Mouse (Mus musculus): Measurements from ENCODE around the gene Krtap20-2. TPM values are rescaled to one million over a fixed set of nuclear protein-coding genes. Genes with fewer than 3 reads are reported as not detected.
"Not testable (repeated sequence)": the region's sequence is repeated elsewhere in the genome, so short reads cannot be mapped to it uniquely, and the experiment has no call there.

Krtap20-2 gene
- polyA plus RNA-seq (2016; fragmentation: Nextera tagmentation; extraction: Ambion mirVana): not detected in 2 replicates

DNA sequence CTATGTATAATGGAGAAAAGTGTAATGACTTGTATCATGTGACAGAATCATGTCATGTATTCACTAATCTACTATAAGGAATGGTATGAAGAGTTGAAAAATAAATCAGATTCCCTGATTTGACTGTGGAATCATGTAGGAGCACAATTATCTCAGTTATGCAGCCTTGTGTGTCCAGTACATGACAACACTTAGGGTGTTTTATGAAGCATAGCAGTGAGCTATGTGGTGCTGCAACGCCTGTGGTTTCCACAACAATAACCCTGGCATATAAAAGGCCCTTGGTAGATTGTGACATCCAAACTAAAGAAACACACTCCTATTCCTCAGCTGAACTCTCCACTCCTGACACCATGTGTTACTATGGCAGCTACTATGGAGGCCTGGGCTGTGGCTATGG is at the start of gene Krtap20-2:
Gene Krtap20-2, plus strand, starts transcription at position 301 of the 400 bp plus-strand sequence.
- Histone ChIP-seq H3K27ac (replicated peaks) (no peak within 1 kb of the TSS), H3K36me3 (no peaks in the 10 kb centered on the region), H3K9ac (replicated peaks) (no peak within 1 kb of the TSS), H3K27me3 (no peaks in the 10 kb centered on the region), H3K9me3 (no peaks in the 10 kb centered on the region), H3K4me1 (no peaks in the 10 kb centered on the region), H3K4me2 (replicated peaks) (no peak within 1 kb of the TSS), H3K4me3 (no peak within 1 kb of the TSS)
- ATAC-seq (ENCODE audit: low FRiP score, low read depth): no peak
- 81% methylated on average over 1 of the region's 1 CpGs for WGBS

DNA sequence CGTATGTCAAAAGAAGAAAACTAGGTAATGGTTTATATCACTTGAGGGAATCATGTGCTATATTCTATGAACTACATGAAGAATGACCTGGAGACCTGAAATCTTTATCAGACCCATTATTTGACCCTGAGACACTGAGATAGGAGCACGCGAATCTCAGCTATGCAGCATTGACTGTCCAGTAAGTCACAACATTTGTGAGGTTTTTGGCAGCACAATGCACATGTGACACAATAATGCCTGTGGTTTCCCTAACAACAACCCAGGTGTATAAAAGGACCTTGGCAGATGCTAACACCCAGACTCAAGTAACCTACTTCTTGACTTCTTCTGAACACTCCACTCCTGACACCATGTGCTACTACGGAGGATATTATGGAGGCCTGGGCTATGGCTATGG is 48.0 kb upstream of the Krtap20-2 start, which contains the start of gene Gm9789:
Gene Gm9789, plus strand, starts transcription at position 301 of the 400 bp plus-strand sequence.
- H3K9ac ChIP-seq (replicated peaks): no peak within 1 kb of the TSS
- WGBS: 85% methylated on average over 4 of the region's 4 CpGs
- no peaks in the 10 kb centered on the region for H3K9me3 ChIP-seq
- no peak for ATAC-seq (ENCODE audit: low FRiP score, low read depth)
- no peaks in the 10 kb centered on the region for H3K27me3 ChIP-seq
- H3K36me3 ChIP-seq: no peaks in the 10 kb centered on the region
- H3K4me1 ChIP-seq: no peaks in the 10 kb centered on the region
- H3K4me3 ChIP-seq: no peak within 1 kb of the TSS
- no peak within 1 kb of the TSS for H3K4me2 ChIP-seq (replicated peaks)
- no peak within 1 kb of the TSS for H3K27ac ChIP-seq (replicated peaks)

DNA sequence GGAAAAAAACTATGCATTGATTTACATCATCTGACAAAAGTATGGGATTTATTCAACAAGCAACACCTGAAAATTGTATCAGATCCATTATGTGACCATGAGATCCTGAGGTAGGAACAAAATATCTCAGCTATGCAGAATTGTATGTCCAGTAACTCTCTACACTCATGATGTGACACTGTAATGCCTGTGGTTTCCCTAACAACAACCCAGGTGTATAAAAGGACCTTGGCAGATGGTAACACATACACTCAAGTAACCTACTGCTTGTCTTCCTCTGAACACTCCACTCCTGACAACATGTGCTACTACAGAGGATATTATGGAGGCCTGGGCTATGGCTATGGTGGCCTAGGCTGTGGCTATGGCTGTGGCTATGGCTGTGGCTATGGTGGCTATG is 36.5 kb upstream of the Krtap20-2 start, which contains the start of gene Gm7735:
Gene Gm7735, plus strand, starts transcription at position 301 of the 400 bp plus-strand sequence.
- ATAC-seq (ENCODE audit: low FRiP score, low read depth); H3K36me3 ChIP-seq; H3K4me1 ChIP-seq; H3K4me2 ChIP-seq (replicated peaks); H3K9me3 ChIP-seq; H3K27ac ChIP-seq (replicated peaks); H3K27me3 ChIP-seq; H3K9ac ChIP-seq (replicated peaks); H3K4me3 ChIP-seq: not testable (repeated sequence)

DNA sequence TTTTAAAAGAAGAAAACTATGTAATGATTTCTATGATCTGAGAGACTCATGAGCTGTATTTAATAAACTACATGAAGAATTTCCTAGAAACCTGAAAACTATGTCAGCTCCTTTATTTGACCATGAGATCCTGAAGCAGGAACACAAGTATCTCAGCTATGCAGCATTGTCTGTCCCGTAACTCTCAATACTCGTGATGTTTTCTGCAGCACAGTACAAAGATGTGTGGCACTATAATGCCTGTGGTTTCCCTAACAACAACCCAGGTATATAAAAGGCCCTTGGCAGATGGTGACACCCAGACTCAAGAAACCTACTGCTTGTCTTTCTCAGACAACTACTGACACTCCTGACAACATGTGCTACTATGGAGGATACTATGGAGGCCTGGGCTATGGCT is 31.2 kb upstream of the Krtap20-2 start, which contains the start of gene 1110057P08Rik:
Gene 1110057P08Rik, plus strand, starts transcription at position 301 of the 400 bp plus-strand sequence.
- ATAC-seq (ENCODE audit: low FRiP score, low read depth): no peak
- H3K4me3 ChIP-seq: no peak within 1 kb of the TSS
- no peaks in the 10 kb centered on the region for H3K27me3 ChIP-seq
- no peaks in the 10 kb centered on the region for H3K4me1 ChIP-seq
- no peaks in the 10 kb centered on the region for H3K36me3 ChIP-seq
- no peak within 1 kb of the TSS for H3K4me2 ChIP-seq (replicated peaks)
- no peaks in the 10 kb centered on the region for H3K9me3 ChIP-seq
- H3K27ac ChIP-seq (replicated peaks): no peak within 1 kb of the TSS
- H3K9ac ChIP-seq (replicated peaks): no peak within 1 kb of the TSS
- WGBS: 84% methylated on average over 2 of the region's 2 CpGs

GRCm38 (mm10) chr16:89188621-89189020 is 17.0 kb upstream of the Krtap20-2 start:
- no peak overlapping the region for H3K4me3 ChIP-seq
- 86% methylated on average over 4 of the region's 4 CpGs for WGBS
- H3K9me3 ChIP-seq: no peaks in the 10 kb centered on the region
- H3K4me1 ChIP-seq: no peaks in the 10 kb centered on the region
- H3K27ac ChIP-seq (replicated peaks): no peak overlapping the region
- no peaks in the 10 kb centered on the region for H3K36me3 ChIP-seq
- no peak overlapping the region for H3K4me2 ChIP-seq (replicated peaks)
- no peak overlapping the region for H3K9ac ChIP-seq (replicated peaks)
- no peaks in the 10 kb centered on the region for H3K27me3 ChIP-seq
- no peak for ATAC-seq (ENCODE audit: low FRiP score, low read depth)

Other genes starting within 250 kb of the Krtap20-2 start
- gene Krtap16-3, start 243.0 kb upstream of the Krtap20-2 start, polyA plus RNA-seq (2016; fragmentation: Nextera tagmentation; extraction: Ambion mirVana): not detected in 2 replicates
- gene Krtap22-2, start 195.1 kb upstream of the Krtap20-2 start, polyA plus RNA-seq (2016; fragmentation: Nextera tagmentation; extraction: Ambion mirVana): not detected in 2 replicates
- not detected in 2 replicates for gene Gm10229, start 190.6 kb upstream of the Krtap20-2 start, polyA plus RNA-seq (2016; fragmentation: Nextera tagmentation; extraction: Ambion mirVana)
- not detected in 2 replicates for gene Krtap6-1, start 174.2 kb upstream of the Krtap20-2 start, polyA plus RNA-seq (2016; fragmentation: Nextera tagmentation; extraction: Ambion mirVana)
- not detected in 2 replicates for gene Gm10228, start 164.4 kb upstream of the Krtap20-2 start, polyA plus RNA-seq (2016; fragmentation: Nextera tagmentation; extraction: Ambion mirVana)
- not detected in 2 replicates for gene Krtap6-5, start 158.0 kb upstream of the Krtap20-2 start, polyA plus RNA-seq (2016; fragmentation: Nextera tagmentation; extraction: Ambion mirVana)
- not detected in 2 replicates for gene 1110025L11Rik, start 141.9 kb upstream of the Krtap20-2 start, polyA plus RNA-seq (2016; fragmentation: Nextera tagmentation; extraction: Ambion mirVana)
- gene Krtap6-3, start 121.8 kb upstream of the Krtap20-2 start, polyA plus RNA-seq (2016; fragmentation: Nextera tagmentation; extraction: Ambion mirVana): not detected in 2 replicates
- gene Gm6358, start 65.0 kb upstream of the Krtap20-2 start, polyA plus RNA-seq (2016; fragmentation: Nextera tagmentation; extraction: Ambion mirVana): not detected in 2 replicates
- not detected in 2 replicates for gene Gm10061, start 54.8 kb upstream of the Krtap20-2 start, polyA plus RNA-seq (2016; fragmentation: Nextera tagmentation; extraction: Ambion mirVana)
- gene Gm9789, start 47.9 kb upstream of the Krtap20-2 start, polyA plus RNA-seq (2016; fragmentation: Nextera tagmentation; extraction: Ambion mirVana): not detected in 2 replicates
- not detected in 2 replicates for gene Gm7735, start 36.4 kb upstream of the Krtap20-2 start, polyA plus RNA-seq (2016; fragmentation: Nextera tagmentation; extraction: Ambion mirVana)
- gene 1110057P08Rik, start 31.1 kb upstream of the Krtap20-2 start, polyA plus RNA-seq (2016; fragmentation: Nextera tagmentation; extraction: Ambion mirVana): not detected in 2 replicates
- not detected in 2 replicates for gene Krtap21-1, start 198.0 kb downstream of the Krtap20-2 start, polyA plus RNA-seq (2016; fragmentation: Nextera tagmentation; extraction: Ambion mirVana)
- not detected in 2 replicates for gene Krtap6-2, start 214.2 kb downstream of the Krtap20-2 start, polyA plus RNA-seq (2016; fragmentation: Nextera tagmentation; extraction: Ambion mirVana)